Mouse (Mus musculus) olfactory bulb, adult 2 months (tissue): ENCODE data around the gene Slc7a8. TPM values are rescaled to one million over a fixed set of nuclear protein-coding genes. Genes with fewer than 3 reads are reported as not detected.

Source experiments
- H3K27ac ChIP-seq: fragments of 200-500 bp; 2 replicates; pipeline ENCODE4 v1.5.1; 2012; ENCODE audit warnings: low read depth, low read length; ENCODE audit not compliant: insufficient read depth
- H3K4me1 ChIP-seq: fragments of 200-500 bp; 2 replicates; pipeline ENCODE4 v1.6.1; 2012; ENCODE audit warnings: low read length; ENCODE audit not compliant: control insufficient read depth, insufficient read depth
- H3K4me3 ChIP-seq: fragments of 200-500 bp; 2 replicates; pipeline ENCODE4 v1.5.1; 2012; ENCODE audit warnings: mild to moderate bottlenecking, low read depth, low read length, moderate library complexity; ENCODE audit not compliant: insufficient read depth
- CTCF ChIP-seq: fragments of 200-500 bp; IDR thresholded peaks from 2 replicates; pipeline ENCODE4 v1.5.1; 2012; ENCODE audit warnings: low read depth, mild to moderate bottlenecking, low read length, moderate library complexity; ENCODE audit not compliant: insufficient read depth
- POLR2A ChIP-seq: fragments of 200-500 bp; IDR thresholded peaks from 2 replicates; pipeline ENCODE4 v1.6.1; 2012; ENCODE audit warnings: mild to moderate bottlenecking, low read depth, low read length, moderate library complexity; ENCODE audit not compliant: insufficient read depth
- WGBS: fragments of 180-500 bp; shearing (Covaris S2); methylation state at CpG from one replicate; pipeline ENCODE4 v1.1.7; 2018; 5-methylcytosine and 5-hydroxymethylcytosine counted together
- polyA plus RNA-seq: library from polyadenylated mRNA; stranded (reverse); fragments of >200 nt; gene quantifications from 2 replicates; pipeline ENCODE4 v1.2.4, GENCODE M21; 2012; ENCODE audit warnings: low replicate concordance; ENCODE audit not compliant: missing spikeins, insufficient read depth, insufficient read length

The Slc7a8 gene
- polyA plus RNA-seq, 1 experiment: not detected

DNA sequence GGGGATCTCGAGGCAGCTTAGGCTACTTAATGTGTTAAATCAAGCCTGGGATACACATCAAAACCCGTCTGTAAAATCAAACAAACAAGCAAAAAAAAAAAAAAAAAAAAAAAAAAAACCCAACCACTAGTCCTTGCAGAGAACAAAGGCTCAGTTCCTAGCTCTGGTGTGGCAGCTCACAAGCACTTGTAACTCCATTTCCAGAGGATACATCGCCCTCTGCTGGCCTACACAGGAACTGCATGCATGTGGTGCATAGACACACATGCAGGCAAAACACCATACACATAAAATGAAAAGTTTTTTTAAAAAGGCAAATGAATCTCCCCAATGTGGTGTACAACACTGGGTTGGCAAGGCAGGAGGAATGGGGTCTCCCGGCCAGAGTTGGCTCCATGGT is 4.2 kb upstream of the Slc7a8 start:
- 42% methylated on average over 4 of the region's 4 CpGs for WGBS
- Histone ChIP-seq H3K4me3 (no peak overlapping the region), H3K4me1 (peaks cover 7% of the 10 kb centered on the region), H3K27ac (no peak overlapping the region)
- no peak for TF ChIP-seq CTCF
- no peak for TF ChIP-seq POLR2A

DNA sequence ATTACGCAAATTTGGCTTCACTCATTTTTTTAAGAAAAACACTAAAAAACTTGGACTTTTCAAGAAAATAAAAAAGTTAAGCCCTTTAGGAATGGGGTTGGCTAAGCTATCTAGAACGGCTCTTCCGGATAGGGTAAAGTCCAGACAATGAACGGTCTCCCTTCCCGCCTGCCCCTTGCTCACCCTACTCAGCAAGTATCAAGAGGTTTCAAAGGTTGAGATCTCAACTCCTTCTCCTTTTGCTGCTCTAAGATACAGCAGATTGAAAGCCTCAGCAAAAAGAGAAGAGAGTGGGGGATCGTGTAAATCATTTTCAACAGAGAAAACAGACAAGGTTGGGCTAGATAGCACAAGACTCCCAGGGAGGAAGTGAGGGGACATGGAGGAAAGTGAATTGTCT is 1.2 kb upstream of the Slc7a8 start:
- 93% methylated on average over 6 of the region's 6 CpGs for WGBS
- H3K27ac ChIP-seq: no peak overlapping the region
- no peak overlapping the region for H3K4me3 ChIP-seq
- H3K4me1 ChIP-seq: peaks cover 13% of the 10 kb centered on the region
- TF ChIP-seq POLR2A (no peak), CTCF (no peak)

DNA sequence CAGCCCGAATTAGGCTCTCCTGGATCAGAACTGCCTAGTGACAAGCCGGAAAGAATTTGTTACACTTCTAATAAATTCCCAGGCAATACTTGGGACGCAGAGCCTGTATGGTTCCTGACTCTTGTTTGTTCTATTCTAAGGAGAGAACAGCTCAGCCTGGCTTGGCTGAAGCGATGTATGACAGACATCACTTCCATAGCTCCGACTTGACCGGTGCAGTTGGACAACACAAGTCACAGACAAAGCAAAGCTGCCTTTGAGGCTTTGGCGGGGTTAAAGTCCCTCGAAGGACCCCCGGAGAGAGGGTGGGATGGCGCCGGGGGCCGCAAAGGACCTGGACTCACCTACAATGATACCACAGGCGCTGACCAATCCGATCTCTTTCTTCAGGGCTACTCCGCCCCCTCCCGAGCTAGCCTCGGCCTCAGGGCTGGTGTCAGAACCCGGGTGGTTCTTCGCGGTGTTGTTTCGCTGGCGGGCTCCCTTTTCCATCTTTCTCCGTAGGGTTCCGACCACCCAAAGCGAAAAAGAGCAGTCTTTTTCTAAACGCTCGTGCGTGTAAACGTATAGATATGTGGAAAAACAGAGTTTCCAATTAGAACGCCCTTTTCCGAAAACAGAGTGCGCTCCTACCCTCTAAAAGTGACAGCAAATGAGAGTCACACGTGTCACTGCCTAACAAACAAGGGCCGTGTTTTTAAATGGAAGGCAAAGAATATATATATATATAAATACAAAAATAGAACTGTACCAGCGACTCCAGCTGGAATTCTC is 723 bp downstream of the Slc7a8 start:
- peak overlapping the region; percentile 92 for H3K4me3 ChIP-seq
- peaks cover 12% of the 10 kb centered on the region for H3K4me1 ChIP-seq
- WGBS: 1% methylated on average over 35 of the region's 35 CpGs
- H3K27ac ChIP-seq: peak overlapping the region; percentile 91
- TF ChIP-seq POLR2A (no peak), CTCF (no peak)

DNA sequence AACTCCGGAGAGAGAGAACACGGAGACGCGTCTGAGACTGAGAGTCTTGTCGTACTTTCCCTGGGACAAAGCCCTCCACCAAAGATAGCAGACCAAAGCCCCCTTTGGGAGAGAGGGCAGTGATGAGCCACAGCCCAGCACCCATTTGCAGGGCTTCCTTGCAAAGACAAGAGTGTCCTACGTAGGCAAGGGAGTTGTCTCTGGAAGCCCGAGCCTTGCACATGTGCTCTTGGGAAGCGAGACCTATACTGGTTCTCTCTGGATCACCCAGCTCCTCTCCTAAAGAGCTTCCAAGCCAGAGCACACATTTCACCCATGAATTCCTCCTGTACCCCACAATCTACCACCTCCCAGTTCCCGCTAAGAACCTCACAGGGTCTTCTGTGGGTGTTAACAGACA is 1.7 kb downstream of the Slc7a8 start:
- no peak overlapping the region for H3K27ac ChIP-seq
- 47% methylated on average over 9 of the region's 9 CpGs for WGBS
- H3K4me1 ChIP-seq: peaks cover 17% of the 10 kb centered on the region
- peak overlapping the region; percentile 58 for H3K4me3 ChIP-seq
- no peak for TF ChIP-seq CTCF
- no peak for TF ChIP-seq POLR2A

DNA sequence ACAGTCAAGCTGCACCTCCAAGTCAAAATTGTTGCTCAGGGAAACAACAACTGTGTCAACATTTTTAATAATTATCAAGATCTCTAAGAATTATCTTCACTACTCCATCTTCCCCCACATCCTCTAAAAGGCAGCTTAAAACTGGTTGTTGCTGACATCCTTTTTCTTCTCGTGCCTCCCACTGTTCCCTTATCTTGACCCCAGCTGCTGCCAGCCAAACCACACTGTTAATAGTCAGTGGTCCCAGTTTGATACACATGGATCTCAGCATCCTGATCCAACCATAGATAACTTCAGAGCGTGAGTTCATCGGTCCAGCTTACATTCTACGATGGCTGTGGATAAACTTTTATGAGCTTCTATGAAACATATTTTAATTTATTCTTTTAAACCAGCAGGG is 3.9 kb downstream of the Slc7a8 start:
- Histone ChIP-seq H3K4me3 (no peak overlapping the region), H3K4me1 (peaks cover 28% of the 10 kb centered on the region), H3K27ac (no peak overlapping the region)
- 82% methylated on average over 4 of the region's 4 CpGs for WGBS
- TF ChIP-seq CTCF: no peak
- TF ChIP-seq POLR2A: no peak

DNA sequence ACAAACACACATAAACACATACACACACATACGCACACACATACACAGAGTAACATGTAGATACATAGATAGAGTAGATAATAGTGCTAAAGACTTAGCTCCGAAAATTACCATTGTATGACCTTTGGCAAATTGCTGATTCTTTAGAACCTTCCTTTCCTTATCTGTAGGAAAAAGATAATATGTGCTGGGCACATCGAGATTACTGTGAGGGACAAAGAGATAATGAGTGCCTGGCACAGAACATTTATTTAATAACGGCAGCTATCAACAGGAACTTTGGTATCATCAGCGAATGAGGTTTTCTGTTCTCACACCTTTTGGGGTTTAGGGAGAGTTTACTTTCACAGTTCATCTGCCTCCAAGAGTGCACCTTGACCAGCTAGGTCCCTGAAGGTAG is 5.0 kb downstream of the Slc7a8 start:
- H3K4me3 ChIP-seq: no peak overlapping the region
- H3K27ac ChIP-seq: no peak overlapping the region
- peaks cover 34% of the 10 kb centered on the region for H3K4me1 ChIP-seq
- TF ChIP-seq CTCF (no peak), POLR2A (no peak)
- 70% methylated on average over 5 of the region's 5 CpGs for WGBS

DNA sequence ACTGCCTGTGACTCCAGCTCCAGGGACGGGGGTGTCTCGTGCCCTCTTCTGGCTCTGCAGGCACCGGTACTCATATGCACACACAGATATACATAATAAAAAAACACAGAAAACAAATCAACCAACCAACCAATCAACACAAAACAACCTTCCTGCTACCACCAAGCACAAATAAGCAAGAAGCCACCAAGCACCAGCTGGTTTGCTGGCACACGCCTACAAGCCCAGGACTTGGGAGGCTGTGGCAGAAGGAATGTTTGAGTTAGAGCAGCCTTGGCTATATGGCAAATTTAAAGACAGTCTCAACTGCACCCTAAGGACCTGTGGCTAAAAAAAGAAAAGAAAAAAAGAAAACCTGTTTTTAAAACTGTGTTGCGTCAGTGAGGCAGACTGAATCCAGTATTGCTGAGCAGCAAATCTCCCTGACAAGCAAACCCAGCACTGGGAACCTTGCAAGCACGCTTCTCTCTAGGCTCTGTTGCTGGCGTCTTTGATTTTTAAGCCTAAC is 6.2 kb downstream of the Slc7a8 start:
- Histone ChIP-seq H3K4me3 (no peak overlapping the region), H3K27ac (peak overlapping the region; percentile 71; the same call in 1 of the 2 replicates), H3K4me1 (peaks cover 31% of the 10 kb centered on the region)
- 57% methylated on average over 7 of the region's 7 CpGs for whole genome bisulfite sequencing
- no peak for TF ChIP-seq CTCF
- no peak for TF ChIP-seq POLR2A

DNA sequence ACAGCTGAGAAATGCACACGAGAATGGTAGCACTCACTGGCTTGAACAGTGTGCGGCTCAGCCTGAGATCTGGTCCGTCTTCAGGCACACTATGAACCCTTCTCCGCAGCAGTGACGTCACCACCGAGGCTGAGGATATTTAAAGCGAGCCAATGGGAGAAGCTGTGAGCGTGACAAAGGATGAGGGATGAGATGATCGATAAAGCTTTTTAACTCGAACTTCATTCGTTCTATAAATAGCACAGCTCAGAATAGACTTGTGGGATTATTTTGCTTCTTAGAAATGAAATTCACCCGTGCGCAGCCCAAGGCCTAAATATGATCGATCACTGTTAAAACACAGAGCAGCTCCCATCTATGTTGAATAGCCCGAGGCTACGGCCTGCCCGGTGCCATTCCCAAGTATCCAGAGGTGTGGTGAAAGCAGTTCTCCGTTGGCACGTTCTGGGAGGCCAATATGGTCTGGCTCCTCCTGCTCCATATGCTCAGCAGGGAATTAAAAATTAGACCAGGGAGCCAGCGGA is 9.4 kb downstream of the Slc7a8 start:
- TF ChIP-seq CTCF (no peak), POLR2A (no peak)
- Histone ChIP-seq H3K4me3 (no peak overlapping the region), H3K27ac (no peak overlapping the region), H3K4me1 (peaks cover 27% of the 10 kb centered on the region)
- WGBS: 51% methylated on average over 20 of the region's 20 CpGs

DNA sequence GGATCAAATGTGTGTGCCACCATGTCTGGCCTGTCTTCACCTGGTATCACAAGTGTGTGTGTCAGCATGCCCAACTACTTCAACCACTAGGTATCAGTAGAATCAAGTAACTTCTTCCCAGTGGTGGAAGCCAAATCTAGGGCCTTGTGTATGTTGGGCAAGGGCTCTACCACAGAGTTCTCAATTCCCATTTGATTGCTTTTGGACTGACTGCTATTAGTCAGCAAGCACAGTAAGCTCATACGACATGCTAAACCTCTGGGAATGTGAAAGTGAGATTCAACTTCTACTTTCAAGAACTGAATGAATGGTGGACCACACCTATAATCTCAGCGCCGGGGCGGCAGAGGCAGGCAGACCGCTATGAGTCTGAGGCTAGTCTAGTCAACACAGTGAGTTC is 11.4 kb downstream of the Slc7a8 start:
- Histone ChIP-seq H3K4me3 (no peak overlapping the region), H3K27ac (no peak overlapping the region), H3K4me1 (peaks cover 24% of the 10 kb centered on the region)
- no peak for TF ChIP-seq CTCF
- no peak for TF ChIP-seq POLR2A
- 97% methylated on average over 5 of the region's 5 CpGs for WGBS

DNA sequence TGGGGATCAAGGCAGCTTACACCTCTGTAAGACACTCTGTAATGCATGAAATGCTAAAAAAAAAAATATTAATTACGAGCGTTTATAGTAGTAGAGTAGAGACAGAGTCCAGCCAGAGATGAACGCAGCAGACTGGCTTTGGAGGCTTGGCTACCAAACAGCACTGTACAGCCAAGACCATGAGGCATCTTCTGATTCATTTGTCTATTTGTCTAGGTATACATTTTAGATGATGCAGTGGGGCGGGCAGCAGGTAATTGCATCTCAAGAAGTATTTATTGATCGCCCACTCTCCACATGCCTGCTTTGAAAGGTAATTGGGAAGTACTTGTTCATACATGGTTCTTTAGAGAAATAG is 12.7 kb downstream of the Slc7a8 start:
- TF ChIP-seq POLR2A (no peak), CTCF (no peak)
- Histone ChIP-seq H3K4me1 (peaks cover 16% of the 10 kb centered on the region), H3K27ac (no peak overlapping the region), H3K4me3 (no peak overlapping the region)
- WGBS: 94% methylated on average over 5 of the region's 5 CpGs
